Mouse (Mus musculus) heart, postnatal 0 days (tissue): Measurements from ENCODE around the gene Cdh3.

Source experiments
- CTCF ChIP-seq: IDR thresholded peaks from 2 replicates; pipeline ENCODE4 v1.5.1; 2016; ENCODE audit warnings: antibody characterized with exemption, control low read depth, low read depth
- EP300 ChIP-seq: IDR thresholded peaks from 2 replicates; pipeline ENCODE4 v1.6.1; 2016; ENCODE audit warnings: antibody characterized with exemption, low read depth

- TF ChIP-seq CTCF (no peak), EP300 (no peak)
These were observed 95.0 kb downstream of the Cdh3 start for GRCm38 (mm10) chr8:106605657-106606056.
